Mouse (Mus musculus): ENCODE results near the gene a.

Gene a

DNA sequence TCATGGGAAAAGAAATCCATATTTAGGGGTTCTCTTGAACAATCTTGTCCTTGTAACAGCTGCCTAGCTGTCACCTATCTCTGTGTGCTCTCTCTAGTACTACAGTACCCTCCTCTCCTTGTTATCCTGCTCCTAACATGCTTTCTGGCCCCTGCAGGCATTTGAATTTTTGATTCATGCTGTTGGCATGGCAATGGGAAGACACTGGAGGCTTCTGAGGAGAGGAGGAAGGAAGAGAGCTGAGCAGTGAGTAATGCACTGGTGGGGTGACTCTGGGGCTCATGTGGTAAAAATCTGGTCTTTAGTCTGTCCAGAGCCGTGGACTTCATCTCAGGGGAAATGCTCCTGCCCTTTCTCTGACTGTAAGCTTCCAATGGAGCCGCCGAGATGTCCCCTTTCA is 5.9 kb upstream of the a start:
- no peak for DNase-seq

DNA sequence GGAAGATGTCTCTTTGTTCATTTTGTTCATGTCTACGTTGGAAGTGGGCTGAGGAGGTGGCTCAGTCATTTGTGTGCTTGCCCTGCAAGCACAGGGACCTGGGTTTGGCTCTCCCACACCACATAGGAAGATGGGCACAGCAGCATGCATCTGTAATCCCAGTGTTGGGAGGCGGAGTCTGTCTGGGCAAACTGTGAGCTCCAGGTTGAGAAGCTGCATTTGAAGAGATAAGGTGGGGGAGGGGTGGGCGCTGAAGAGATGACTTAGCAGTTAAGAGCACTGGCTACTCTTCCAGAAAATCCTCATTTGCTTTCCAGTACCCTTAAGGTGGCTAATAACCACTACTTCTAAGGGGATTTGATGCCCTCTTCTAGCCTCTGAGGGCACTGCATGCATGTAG is 5.0 kb upstream of the a start:
- no peak for DNase-seq

DNA sequence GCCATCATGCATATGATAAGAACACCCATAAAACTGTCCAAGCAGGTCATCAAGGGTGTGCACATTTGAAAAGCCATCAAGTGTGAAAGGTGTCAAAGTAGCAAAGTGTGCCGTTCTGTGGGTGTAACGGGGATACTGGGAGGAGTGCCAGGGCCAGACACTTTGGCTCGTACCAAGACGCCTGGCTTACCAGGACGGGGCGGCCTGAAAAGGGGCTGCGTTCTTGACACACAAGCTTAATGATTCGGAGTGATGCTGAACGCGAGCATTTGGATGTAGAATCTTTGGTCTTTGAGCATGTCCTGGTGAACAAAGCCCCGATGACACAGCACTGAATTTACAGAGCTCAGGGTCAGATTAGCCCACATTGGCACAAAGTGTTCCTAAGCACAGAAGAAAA is 4.4 kb upstream of the a start:
- no peak for DNase-seq

DNA sequence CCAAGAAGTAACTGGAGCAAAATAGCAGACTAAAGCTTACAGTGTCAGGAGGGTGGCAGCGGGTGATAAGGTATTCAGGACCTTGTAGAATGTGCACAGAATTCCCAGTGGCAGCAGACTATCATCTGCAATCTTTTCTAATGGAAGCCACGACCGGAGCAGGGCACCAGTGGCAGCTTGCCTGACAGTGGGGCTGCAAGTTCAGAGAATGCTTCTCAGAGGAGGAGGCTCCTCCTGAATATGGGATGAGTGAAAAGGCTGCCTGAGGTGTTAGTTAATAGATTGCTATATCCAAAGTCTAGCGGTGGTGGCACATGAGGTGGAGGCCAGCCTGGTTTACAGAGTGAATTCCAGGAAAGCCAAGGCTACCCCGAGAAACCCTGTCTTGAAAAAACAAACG is 1.8 kb upstream of the a start:
- no peak for DNase-seq

DNA sequence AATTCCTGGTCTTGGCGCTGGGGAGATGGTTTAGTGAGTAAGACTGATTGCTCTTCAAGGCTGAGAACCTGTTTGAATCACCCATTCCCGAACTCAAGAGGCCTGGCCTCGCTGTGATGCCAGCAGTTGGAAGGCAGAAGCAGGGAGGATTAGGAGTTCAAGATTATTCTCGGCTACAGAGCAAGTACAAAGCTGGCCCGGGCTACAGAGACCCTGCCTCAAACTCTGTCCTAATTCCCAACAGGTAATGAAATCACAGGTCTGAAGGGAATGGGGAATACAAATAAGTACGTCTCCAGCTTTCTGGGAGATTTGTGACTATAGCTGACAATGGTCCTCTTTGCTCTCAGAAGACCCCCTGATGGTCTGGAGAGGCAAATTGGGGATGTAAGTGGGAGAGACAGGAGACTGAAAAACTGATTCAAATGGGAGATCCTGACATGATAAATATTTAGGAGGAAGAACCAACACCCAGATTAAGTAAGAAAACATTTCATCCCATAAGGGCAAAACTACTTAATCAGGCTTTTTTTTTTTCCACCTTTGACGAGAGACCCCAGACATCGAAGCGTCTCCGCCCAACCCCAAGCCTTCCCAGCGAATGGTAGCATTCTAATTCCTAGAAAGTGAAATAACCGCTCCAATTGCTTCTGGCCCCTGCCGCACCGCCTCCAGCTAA is 1.1 kb upstream of the a start:
- DNase-seq = peak; percentile 16

- DNase-seq = peak; percentile 84
Measured at GRCm38 (mm10) chr2:154791661-154792642, 750 bp downstream of the a start.

GRCm38 (mm10) chr2:154803372-154803771 is 12.2 kb downstream of the a start:
- no peak for DNase-seq

- DNase-seq = no peak
Measured at GRCm38 (mm10) chr2:154803845-154804244, 12.6 kb downstream of the a start.

GRCm38 (mm10) chr2:154807689-154808088 is 16.5 kb downstream of the a start:
- no peak for DNase-seq

- DNase-seq = no peak
Measured at GRCm38 (mm10) chr2:154809107-154809762, 18.0 kb downstream of the a start.

DNA sequence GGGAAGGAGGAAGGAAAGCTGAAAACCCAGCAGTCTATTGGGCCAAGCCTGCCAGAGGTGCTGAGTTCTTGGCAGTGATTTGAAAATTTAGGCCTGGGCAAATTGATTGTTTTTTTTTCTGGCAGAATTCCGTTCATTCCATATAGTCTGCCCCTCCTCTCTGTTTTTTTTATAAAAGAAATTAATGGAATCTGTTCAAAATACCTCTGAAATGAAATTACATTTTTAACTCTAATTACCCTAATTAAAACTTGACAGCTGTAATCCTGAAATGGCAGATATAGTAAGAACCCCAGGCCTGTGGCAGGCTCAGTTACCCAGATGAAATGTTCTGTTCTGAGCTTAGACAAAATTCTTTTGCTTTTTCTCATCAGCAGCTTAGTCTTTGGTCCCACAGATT is 19.6 kb downstream of the a start:
- DNase-seq = no peak

DNA sequence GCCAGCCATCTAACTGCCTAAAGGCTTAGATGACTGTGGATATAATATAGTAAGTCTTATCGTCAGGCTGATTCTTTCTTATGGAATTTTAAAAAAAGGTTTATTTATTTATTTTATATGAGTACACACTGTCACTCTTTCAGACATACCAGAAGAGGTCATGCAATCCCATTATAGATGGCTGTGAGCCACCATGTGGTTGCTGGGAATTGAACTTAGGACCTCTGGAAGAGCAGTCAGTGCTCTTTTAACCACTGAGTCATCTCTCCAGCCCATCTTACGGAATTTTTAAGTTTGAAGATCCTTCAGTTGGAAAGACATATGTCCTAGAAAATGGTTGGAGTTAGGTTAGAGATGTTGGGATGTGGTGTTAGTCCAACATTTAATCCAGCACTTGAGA is 22.2 kb downstream of the a start:
- DNase-seq = no peak

DNA sequence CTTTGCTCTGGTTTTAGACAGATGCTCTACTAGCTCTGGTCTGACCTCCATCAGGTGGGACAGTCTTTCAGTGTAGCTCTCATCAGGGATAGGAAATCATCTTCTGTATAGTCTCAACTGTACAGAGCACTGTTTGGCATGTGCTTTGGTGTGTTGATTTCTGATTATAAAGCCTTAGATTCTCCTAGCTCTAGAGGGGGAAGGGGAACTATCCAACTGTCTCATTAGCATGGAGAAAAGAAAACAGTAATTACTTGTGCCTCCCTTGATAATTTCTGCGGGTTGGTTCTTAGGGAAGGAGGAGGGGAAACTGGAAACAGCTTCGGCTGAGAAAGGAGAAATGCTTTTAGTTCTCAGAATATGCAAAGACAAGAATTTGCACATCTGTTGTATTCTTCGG is 25.9 kb downstream of the a start:
- DNase-seq = no peak

DNA sequence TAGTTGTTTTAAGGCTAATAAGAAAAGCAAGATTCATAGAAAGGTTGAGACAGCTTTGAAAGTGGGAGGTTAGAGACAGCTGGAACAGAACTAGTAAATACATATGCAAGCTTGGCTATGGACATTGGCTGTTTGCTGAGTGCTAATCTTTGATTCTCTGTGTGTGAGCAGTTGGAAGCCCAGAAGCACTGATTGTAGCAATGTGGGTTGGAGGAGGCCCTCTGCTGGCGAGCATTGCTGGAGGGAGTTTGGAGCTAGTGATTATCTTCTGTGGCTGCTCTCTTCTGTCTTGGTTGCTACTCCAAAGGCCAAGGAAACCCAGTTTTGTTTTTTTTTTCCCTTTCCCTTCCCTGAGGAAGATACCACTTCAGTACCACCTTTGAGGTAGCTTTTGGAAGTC is 26.6 kb downstream of the a start:
- peak; percentile 64 for DNase-seq

DNA sequence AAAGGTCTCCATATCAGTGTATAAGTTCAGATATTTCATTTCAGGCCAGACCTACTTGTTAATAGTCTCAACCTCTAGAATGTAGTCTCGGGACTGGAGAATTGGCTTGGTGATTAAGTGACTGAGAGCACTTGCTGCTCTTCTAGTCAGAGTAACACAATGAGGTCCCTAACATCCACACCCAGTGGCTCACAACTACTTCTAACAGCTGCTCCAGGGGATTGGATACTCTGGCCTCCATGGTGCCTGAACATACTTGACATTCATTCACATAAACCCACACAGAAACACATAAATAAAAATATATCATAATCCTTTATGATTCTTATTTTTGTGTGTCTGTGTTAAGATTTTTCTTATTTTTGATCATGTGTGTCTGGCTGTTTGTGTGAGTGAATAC is 27.4 kb downstream of the a start:
- DNase-seq = no peak

DNA sequence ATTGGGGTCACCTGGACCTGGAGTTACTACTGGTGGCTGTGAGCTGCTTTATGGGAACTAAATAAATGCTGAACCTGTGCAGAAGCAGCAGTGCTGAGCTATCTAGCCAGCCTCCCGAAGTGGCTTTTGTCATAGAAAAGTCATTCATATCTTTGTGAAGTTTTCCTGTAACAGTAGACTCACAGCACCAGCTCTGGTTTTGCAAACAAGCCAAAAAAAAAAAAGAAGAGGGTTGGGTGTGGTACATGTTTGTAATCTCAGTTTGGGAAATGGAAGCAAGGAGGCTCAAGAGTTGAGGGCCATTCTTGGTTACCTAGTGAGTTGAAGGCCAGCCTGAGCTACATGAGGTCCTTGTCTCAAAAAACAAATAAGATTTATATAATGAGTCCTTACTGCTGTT is 29.1 kb downstream of the a start:
- DNase-seq = no peak

GRCm38 (mm10) chr2:154826054-154826538 is 34.9 kb downstream of the a start:
- no peak for DNase-seq

DNA sequence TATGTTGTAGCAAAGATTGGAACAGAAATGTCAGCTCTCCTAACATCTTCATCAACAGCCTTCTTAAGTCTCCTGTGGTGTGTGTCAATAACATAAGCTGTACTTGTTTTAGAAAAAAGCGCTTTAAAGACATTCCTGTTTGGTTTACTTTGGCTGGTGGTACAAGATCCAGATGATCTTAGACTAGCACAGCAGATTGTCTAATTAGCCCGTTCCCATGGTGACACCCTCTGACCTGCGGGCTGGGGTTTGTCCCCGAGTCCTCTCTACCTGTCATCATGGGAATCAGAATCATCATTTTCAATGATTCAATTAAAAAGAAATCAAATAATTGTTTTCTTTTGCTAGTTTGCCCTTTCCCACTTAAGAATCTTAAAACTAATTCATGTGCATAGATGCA is 36.3 kb downstream of the a start:
- DNase-seq = no peak

- no peak for DNase-seq
Measured at GRCm38 (mm10) chr2:154832471-154832870, 41.3 kb downstream of the a start.

DNA sequence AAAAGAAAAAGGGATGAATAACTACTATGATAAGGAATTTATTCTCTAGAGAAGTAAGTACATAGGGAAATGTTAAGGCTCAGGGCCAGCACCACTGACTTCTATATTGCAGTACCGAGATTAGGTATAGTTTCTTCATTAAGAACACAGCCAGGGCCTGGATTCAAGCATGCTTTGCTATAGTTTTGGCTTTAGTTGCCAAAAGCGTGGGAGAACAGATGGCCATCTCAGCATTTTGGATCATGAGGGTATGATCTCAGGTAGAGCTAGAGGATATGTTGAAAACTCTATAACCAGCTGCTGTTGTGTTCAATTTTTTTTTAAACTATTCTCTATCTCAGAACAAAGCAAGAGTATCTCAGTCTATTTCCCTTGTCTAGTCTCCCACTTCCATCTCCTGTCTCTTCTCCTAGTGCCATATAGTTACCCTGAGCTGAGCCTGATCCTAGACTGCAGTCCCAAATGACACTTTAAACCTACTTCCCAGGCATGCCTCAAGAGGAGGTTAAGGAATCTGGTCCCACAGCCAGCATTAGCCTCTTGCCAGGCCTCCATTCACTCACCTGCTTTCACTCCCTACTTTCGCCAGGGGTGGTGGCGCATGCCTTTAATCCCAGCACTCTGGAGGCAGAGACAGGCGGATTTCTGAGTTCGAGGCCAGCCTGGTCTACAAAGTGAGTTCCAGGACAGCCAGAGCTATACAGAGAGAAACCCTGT is 43.1 kb downstream of the a start:
- no peak for DNase-seq

- DNase-seq = no peak
Measured at GRCm38 (mm10) chr2:154836537-154836936, 45.3 kb downstream of the a start.

DNA sequence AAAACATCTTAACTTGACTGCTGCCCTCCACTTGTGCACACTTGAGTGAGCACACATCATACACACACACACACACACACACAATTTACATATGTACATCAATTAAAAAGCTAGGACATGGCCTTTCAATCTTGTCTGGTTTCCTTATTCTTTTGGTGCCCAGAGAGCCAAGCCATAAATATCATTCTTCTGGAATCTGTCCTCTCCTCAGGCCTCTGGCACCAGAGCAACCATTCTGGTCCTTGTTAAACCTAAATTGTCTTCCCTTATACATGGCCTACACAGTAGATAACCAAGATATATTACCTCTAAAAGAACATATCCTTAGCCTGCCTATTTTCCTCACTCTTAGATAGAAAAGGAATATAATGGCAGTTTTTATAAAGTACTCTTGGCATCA is 56.9 kb downstream of the a start:
- no peak for DNase-seq

- peak; percentile 74 for DNase-seq
Measured at GRCm38 (mm10) chr2:154855383-154855782, 64.2 kb downstream of the a start.

All from thymus, postnatal 4 days (tissue).